18 mouse cellular contexts compared by ENCODE assay signal in genomic region chr19:55008463-55009146, GRCm38 (mm10).
DNase-seq lines count a peak whose midpoint lies in the region; ATAC-seq and TF ChIP-seq lines count a peak whose summit lies in the region.
"Had no signal": no experiment of that assay in that cellular context is flagged by ENCODE, and none has a peak within 500 bp of the region (broad histone marks: within the 10 kb centered on the region; RNA-seq: fewer than 3 reads in every experiment).

No protein-coding gene starts in this region.

- no peaks in the 10 kb centered on the region for H3K4me1 ChIP-seq in liver, adult 2 months (ENCODE audit: control insufficient read depth, insufficient read depth, low read length)
- H3K4me1 ChIP-seq in liver, embryonic 12.5 days: no peaks in the 10 kb centered on the region
- H3K4me1 ChIP-seq: embryonic facial prominence, embryonic 12.5 days; forebrain, embryonic 13.5 days; forebrain, embryonic 15.5 days had no signal

- H3K36me3 ChIP-seq in liver, adult 2 months (ENCODE audit: control insufficient read depth, insufficient read depth, low read length): no peaks in the 10 kb centered on the region
- no peaks in the 10 kb centered on the region for H3K36me3 ChIP-seq in liver, embryonic 12.5 days
- H3K36me3 ChIP-seq: embryonic facial prominence, embryonic 10.5 days; embryonic facial prominence, embryonic 12.5 days; forebrain, embryonic 15.5 days had no signal

- no peak for ATAC-seq in liver, embryonic 12.5 days
- ATAC-seq: forebrain, embryonic 13.5 days; forebrain, embryonic 15.5 days; forebrain, postnatal 0 days had no signal

- intact Hi-C loops in left cerebral cortex, postnatal 4 days (cut with DNase I): no loop called here

- TF ChIP-seq CTCF in liver, adult 2 months (IDR thresholded peaks at IDR 0.05; ENCODE audit: low read depth, low read length): no peak

- TF ChIP-seq POLR2A in liver, adult 2 months (IDR thresholded peaks at IDR 0.05; ENCODE audit: extremely low read depth, insufficient read depth, low read length): no peak

- no peaks in the 10 kb centered on the region for H3K27me3 ChIP-seq in liver, adult 2 months (ENCODE audit: control insufficient read depth, insufficient read depth, low read length)
- no peaks in the 10 kb centered on the region for H3K27me3 ChIP-seq in liver, embryonic 12.5 days (replicated peaks)
- H3K27me3 ChIP-seq: embryonic facial prominence, embryonic 12.5 days; forebrain, embryonic 13.5 days; forebrain, embryonic 15.5 days had no signal

- WGBS in liver, adult 2 months: 14% methylated on average over 3 of the region's 3 CpGs
- 31% methylated on average over 3 of the region's 3 CpGs for WGBS in liver, embryonic 12.5 days (ENCODE audit: insufficient replicate concordance)

- H3K9me3 ChIP-seq in liver, embryonic 12.5 days (replicated peaks): no peaks in the 10 kb centered on the region
- H3K9me3 ChIP-seq: embryonic facial prominence, embryonic 10.5 days; embryonic facial prominence, embryonic 12.5 days; forebrain, embryonic 15.5 days had no signal

- H3K9ac ChIP-seq in liver, adult 2 months (ENCODE audit: low read depth, low read length): no peak overlapping the region
- no peak overlapping the region for H3K9ac ChIP-seq in liver, embryonic 12.5 days
- H3K9ac ChIP-seq: embryonic facial prominence, embryonic 12.5 days; forebrain, embryonic 13.5 days; forebrain, embryonic 15.5 days; forebrain, postnatal 0 days had no signal

- peak; percentile 3 for DNase-seq in liver, adult 2 months (ENCODE audit: extremely low read depth, low read depth, low spot score)
- peak; percentile 57 for DNase-seq in MEL-GATA-1-ER (ENCODE audit: extremely low read depth, low read depth)
- DNase-seq in left cerebral cortex, postnatal 4 days: no peak
- DNase-seq in urinary bladder, adult 18-20 months (ENCODE audit: low spot score in 2 of 2): no peak
- DNase-seq: adrenal gland, adult 2 months; adrenal gland, postnatal 10 days; adrenal gland, postnatal 25 days; cerebellum, adult 11-12 months; cerebellum, adult 2 months; cerebellum, adult 9-10 months; cerebellum, postnatal 10 days; cerebellum, postnatal 25 days; forebrain, postnatal 0 days had no signal

- H3K4me3 ChIP-seq in liver, adult 2 months (ENCODE audit: insufficient read depth, low read depth, low read length): no peak overlapping the region
- H3K4me3 ChIP-seq in liver, embryonic 12.5 days: no peak overlapping the region
- H3K4me3 ChIP-seq: embryonic facial prominence, embryonic 10.5 days; embryonic facial prominence, embryonic 12.5 days; forebrain, embryonic 13.5 days; forebrain, embryonic 15.5 days had no signal

- no peak overlapping the region for H3K4me2 ChIP-seq in liver, embryonic 12.5 days
- H3K4me2 ChIP-seq: embryonic facial prominence, embryonic 12.5 days; forebrain, embryonic 13.5 days; forebrain, embryonic 15.5 days had no signal

- no peaks in the 10 kb centered on the region for H3K79me2 ChIP-seq in liver, adult 2 months (ENCODE audit: control insufficient read depth, insufficient read depth, low read length)

- H3K27ac ChIP-seq in liver, adult 2 months (replicated peaks; ENCODE audit: insufficient read depth, low read depth, low read length): no peak overlapping the region
- no peak overlapping the region for H3K27ac ChIP-seq in liver, embryonic 12.5 days
- H3K27ac ChIP-seq: embryonic facial prominence, embryonic 10.5 days; embryonic facial prominence, embryonic 12.5 days; forebrain, embryonic 13.5 days; forebrain, embryonic 15.5 days had no signal

Comparison
In these comparisons a context has a peak if more than half of its experiments do, and no peak if none do; other contexts are left out.
1. DNase-seq: peak in liver, adult 2 months (single experiment) and MEL-GATA-1-ER (single experiment); none in left cerebral cortex, postnatal 4 days (single experiment) and urinary bladder, adult 18-20 months (0 of 2).